Mouse (Mus musculus): ENCODE data around the gene Gltp. TPM values are rescaled to one million over a fixed set of nuclear protein-coding genes. Genes with fewer than 3 reads are reported as not detected.
A peak's percentile ranks its signal among the peaks of the same experiment; 100 is the strongest.

Gltp gene
- polyA plus RNA-seq (2012; ENCODE audit: insufficient read depth, low replicate concordance): 38.6 and 56.2 TPM in 2 replicates

GRCm38 (mm10) chr5:114690633-114691567 lies at the start of gene Gltp:
Gene Gltp, minus strand, starts transcription at chr5:114690984.
- peaks cover 48% of the 10 kb centered on the region for H3K4me1 ChIP-seq
- peaks cover 22% of the 10 kb centered on the region for H3K27me3 ChIP-seq (replicated peaks)
- TF ChIP-seq GATA1 (IDR thresholded peaks at IDR 0.05; ENCODE audit: borderline replicate concordance, low read length): no peak
- no peak for TF ChIP-seq FLI1 (IDR thresholded peaks at IDR 0.05; ENCODE audit: low read length)
- peaks cover 10% of the 10 kb centered on the region for H3K36me3 ChIP-seq (replicated peaks; ENCODE audit: low read length)
- peak within 1 kb of the TSS; percentile 98 for H3K4me3 ChIP-seq (replicated peaks)
- no peaks in the 10 kb centered on the region for H3K9me3 ChIP-seq

- no peak for TF ChIP-seq GATA1 (IDR thresholded peaks at IDR 0.05; ENCODE audit: borderline replicate concordance, low read length)
- TF ChIP-seq FLI1 (IDR thresholded peaks at IDR 0.05; ENCODE audit: low read length): no peak
- Histone ChIP-seq H3K27me3 (replicated peaks) (no peaks in the 10 kb centered on the region), H3K4me1 (peaks cover 14% of the 10 kb centered on the region), H3K9me3 (no peaks in the 10 kb centered on the region), H3K4me3 (replicated peaks) (peak overlapping the region; percentile 1), H3K36me3 (replicated peaks; ENCODE audit: low read length) (peaks cover 97% of the 10 kb centered on the region)
These were observed 48.0 kb upstream of the Gltp start for GRCm38 (mm10) chr5:114738707-114739241.

- H3K9me3 ChIP-seq: no peaks in the 10 kb centered on the region
- H3K4me3 ChIP-seq (replicated peaks): no peak overlapping the region
- no peaks in the 10 kb centered on the region for H3K27me3 ChIP-seq (replicated peaks)
- peaks cover 96% of the 10 kb centered on the region for H3K36me3 ChIP-seq (replicated peaks; ENCODE audit: low read length)
- TF ChIP-seq GATA1 (IDR thresholded peaks at IDR 0.05; ENCODE audit: borderline replicate concordance, low read length) (no peak), FLI1 (IDR thresholded peaks at IDR 0.05; ENCODE audit: low read length) (no peak)
- peaks cover 14% of the 10 kb centered on the region for H3K4me1 ChIP-seq
These were observed 46.5 kb upstream of the Gltp start for GRCm38 (mm10) chr5:114737090-114737887.

GRCm38 (mm10) chr5:114733606-114734005 lies 42.8 kb upstream of the Gltp start:
- peaks cover 97% of the 10 kb centered on the region for H3K36me3 ChIP-seq (replicated peaks; ENCODE audit: low read length)
- TF ChIP-seq FLI1 (IDR thresholded peaks at IDR 0.05; ENCODE audit: low read length): no peak
- no peak for TF ChIP-seq GATA1 (IDR thresholded peaks at IDR 0.05; ENCODE audit: borderline replicate concordance, low read length)
- no peak overlapping the region for H3K4me3 ChIP-seq (replicated peaks)

GRCm38 (mm10) chr5:114731969-114732368 lies 41.2 kb upstream of the Gltp start:
- Histone ChIP-seq H3K9me3 (no peaks in the 10 kb centered on the region), H3K36me3 (replicated peaks; ENCODE audit: low read length) (peaks cover 97% of the 10 kb centered on the region), H3K27me3 (replicated peaks) (no peaks in the 10 kb centered on the region), H3K4me3 (replicated peaks) (no peak overlapping the region), H3K4me1 (no peaks in the 10 kb centered on the region; the same call in 1 of the 2 replicates)
- no peak for TF ChIP-seq GATA1 (IDR thresholded peaks at IDR 0.05; ENCODE audit: borderline replicate concordance, low read length)
- no peak for TF ChIP-seq FLI1 (IDR thresholded peaks at IDR 0.05; ENCODE audit: low read length)

More at GRCm38 (mm10) chr5:114733606-114734005, 42.8 kb upstream of the Gltp start:
- Histone ChIP-seq H3K27me3 (replicated peaks) (no peaks in the 10 kb centered on the region), H3K4me1 (peaks cover 5% of the 10 kb centered on the region), H3K9me3 (no peaks in the 10 kb centered on the region)

GRCm38 (mm10) chr5:114731498-114731897 lies 40.7 kb upstream of the Gltp start:
- no peaks in the 10 kb centered on the region for H3K27me3 ChIP-seq (replicated peaks)
- H3K4me3 ChIP-seq (replicated peaks): no peak overlapping the region
- H3K36me3 ChIP-seq (replicated peaks; ENCODE audit: low read length): peaks cover 96% of the 10 kb centered on the region
- no peaks in the 10 kb centered on the region for H3K4me1 ChIP-seq
- H3K9me3 ChIP-seq: no peaks in the 10 kb centered on the region
- TF ChIP-seq FLI1 (IDR thresholded peaks at IDR 0.05; ENCODE audit: low read length) (no peak), GATA1 (IDR thresholded peaks at IDR 0.05; ENCODE audit: borderline replicate concordance, low read length) (no peak)

GRCm38 (mm10) chr5:114730129-114730528 lies 39.3 kb upstream of the Gltp start:
- Histone ChIP-seq H3K36me3 (replicated peaks; ENCODE audit: low read length) (peaks cover 96% of the 10 kb centered on the region), H3K4me3 (replicated peaks) (no peak overlapping the region), H3K9me3 (0 out of 2 replicates have a peak, but pooled peaks cover 2% of the 10 kb centered on the region), H3K4me1 (no peaks in the 10 kb centered on the region), H3K27me3 (replicated peaks) (no peaks in the 10 kb centered on the region)
- TF ChIP-seq GATA1 (IDR thresholded peaks at IDR 0.05; ENCODE audit: borderline replicate concordance, low read length) (no peak), FLI1 (IDR thresholded peaks at IDR 0.05; ENCODE audit: low read length) (no peak)

GRCm38 (mm10) chr5:114728160-114728559 lies 37.4 kb upstream of the Gltp start:
- H3K4me1 ChIP-seq: no peaks in the 10 kb centered on the region
- H3K36me3 ChIP-seq (replicated peaks; ENCODE audit: low read length): peaks cover 92% of the 10 kb centered on the region
- no peak for TF ChIP-seq FLI1 (IDR thresholded peaks at IDR 0.05; ENCODE audit: low read length)
- no peak for TF ChIP-seq GATA1 (IDR thresholded peaks at IDR 0.05; ENCODE audit: borderline replicate concordance, low read length)

GRCm38 (mm10) chr5:114722846-114723245 lies 32.1 kb upstream of the Gltp start:
- no peak for TF ChIP-seq GATA1 (IDR thresholded peaks at IDR 0.05; ENCODE audit: borderline replicate concordance, low read length)
- TF ChIP-seq FLI1 (IDR thresholded peaks at IDR 0.05; ENCODE audit: low read length): no peak
- peaks cover 16% of the 10 kb centered on the region; the same call in 1 of the 2 replicates for H3K4me1 ChIP-seq
- peaks cover 16% of the 10 kb centered on the region for H3K9me3 ChIP-seq
- no peak overlapping the region for H3K4me3 ChIP-seq (replicated peaks)
- no peaks in the 10 kb centered on the region for H3K27me3 ChIP-seq (replicated peaks)
- H3K36me3 ChIP-seq (replicated peaks; ENCODE audit: low read length): peaks cover 93% of the 10 kb centered on the region

More at GRCm38 (mm10) chr5:114728160-114728559, 37.4 kb upstream of the Gltp start:
- Histone ChIP-seq H3K27me3 (replicated peaks) (no peaks in the 10 kb centered on the region), H3K4me3 (replicated peaks) (no peak overlapping the region), H3K9me3 (peaks cover 16% of the 10 kb centered on the region)

Data from megakaryocyte, embryonic 14.5 days (primary cell).